Mouse (Mus musculus) MEL (cell line): Measurements from ENCODE around the gene Ucn3. TPM values are rescaled to one million over a fixed set of nuclear protein-coding genes. Genes with fewer than 3 reads are reported as not detected.

Experiments used
- DNase-seq: peaks from one replicate; pipeline ENCODE4 v3.0.0; 2011; ENCODE audit warnings: low read depth, low spot score
- H3K27ac ChIP-seq: 2 replicates; pipeline ENCODE4 v1.5.1; 2012; ENCODE audit warnings: low read depth, mild to moderate bottlenecking, control low read depth, low read length, moderate library complexity; ENCODE audit not compliant: control insufficient read depth
- H3K27me3 ChIP-seq, 2 experiments: fragments of 150-350 bp in 1 of 2; sonication (generic) in 1 of 2; 2 replicates each; pipeline ENCODE4 v1.6.1; 2012; ENCODE audit warnings: low read length in 2 of 2, mild to moderate bottlenecking in 2 of 2, improper control_type of control experiment in 1 of 2, moderate library complexity in 1 of 2; ENCODE audit not compliant: insufficient read depth in 2 of 2, control insufficient read depth in 1 of 2
- H3K36me3 ChIP-seq, 2 experiments: 2 replicates each; pipeline ENCODE4 v1.6.1; 2012 to 2014; ENCODE audit warnings: low read length in 2 of 2, improper control_type of control experiment in 1 of 2, inconsistent platforms in 1 of 2, mild to moderate bottlenecking in 1 of 2; ENCODE audit not compliant: insufficient read depth in 2 of 2, control insufficient read depth in 1 of 2
- H3K4me1 ChIP-seq, 2 experiments: fragments of 150-350 bp in 1 of 2; sonication (generic) in 1 of 2; 2 replicates each; pipeline ENCODE4 v1.6.1; 2012; ENCODE audit warnings: low read length in 2 of 2, improper control_type of control experiment in 1 of 2, mild to moderate bottlenecking in 1 of 2; ENCODE audit not compliant: insufficient read depth in 2 of 2, control insufficient read depth in 1 of 2
- H3K4me3 ChIP-seq, 2 experiments: fragments of 150-350 bp in 1 of 2; sonication (generic) in 1 of 2; 2 replicates each; pipeline ENCODE4 v1.5.1; 2012; ENCODE audit warnings: low read depth in 2 of 2, low read length in 2 of 2, mild to moderate bottlenecking in 2 of 2, moderate library complexity in 2 of 2, control low read depth in 1 of 2, improper control_type of control experiment in 1 of 2; ENCODE audit not compliant: control insufficient read depth in 1 of 2, insufficient read depth in 1 of 2
- H3K79me2 ChIP-seq: 2 replicates; pipeline ENCODE4 v1.6.1; 2012; ENCODE audit warnings: mild to moderate bottlenecking, low read length, moderate library complexity; ENCODE audit not compliant: control insufficient read depth, poor library complexity, insufficient read depth
- H3K9ac ChIP-seq: 2 replicates; pipeline ENCODE4 v1.6.1; 2012; ENCODE audit warnings: low read depth, mild to moderate bottlenecking, control low read depth, low read length, moderate library complexity; ENCODE audit not compliant: control insufficient read depth, poor library complexity, severe bottlenecking
- H3K9me3 ChIP-seq: fragments of 150-350 bp; sonication (generic); replicated peaks from 2 replicates; pipeline ENCODE4 v1.6.1; 2012; ENCODE audit warnings: mild to moderate bottlenecking, low read length, improper control_type of control experiment, moderate library complexity; ENCODE audit not compliant: insufficient read depth
- BHLHE40 ChIP-seq: IDR thresholded peaks from 2 replicates; pipeline ENCODE4 v1.6.1; 2012; ENCODE audit warnings: low read depth, mild to moderate bottlenecking, inconsistent platforms, low read length, improper control_type of control experiment, borderline replicate concordance
- CHD1 ChIP-seq: IDR thresholded peaks from 2 replicates; pipeline ENCODE4 v1.6.1; 2012; ENCODE audit warnings: low read depth, mild to moderate bottlenecking, inconsistent platforms, low read length, improper control_type of control experiment
- CHD2 ChIP-seq: IDR thresholded peaks from 2 replicates; pipeline ENCODE4 v1.6.1; 2011; ENCODE audit warnings: low read length, improper control_type of control experiment
- CTCF ChIP-seq, 3 experiments: IDR thresholded peaks in 2 of 3; conservative IDR thresholded peaks in 1 of 3; 2 replicates each; pipeline ENCODE4 v1.5.1; 2011 to 2012; ENCODE audit warnings: low read length in 3 of 3, low read depth in 2 of 3, mild to moderate bottlenecking in 2 of 3, improper control_type of control experiment in 1 of 3, inconsistent platforms in 1 of 3, mixed read lengths in 1 of 3, moderate library complexity in 1 of 3; ENCODE audit not compliant: control insufficient read depth in 1 of 3, insufficient read depth in 1 of 3, poor library complexity in 1 of 3, severe bottlenecking in 1 of 3
- ELF1 ChIP-seq: IDR thresholded peaks from 2 replicates; pipeline ENCODE4 v1.6.1; 2014; ENCODE audit warnings: low read depth, mild to moderate bottlenecking, inconsistent platforms, low read length, improper control_type of control experiment, moderate library complexity
- EP300 ChIP-seq, 2 experiments: IDR thresholded peaks; 2 replicates each; pipeline ENCODE4 v1.6.1; 2011; ENCODE audit warnings: improper control_type of control experiment in 2 of 2, low read length in 2 of 2, low read depth in 1 of 2, mild to moderate bottlenecking in 1 of 2
- GATA1 ChIP-seq: IDR thresholded peaks from 2 replicates; pipeline ENCODE4 v1.6.1; 2011; ENCODE audit warnings: low read depth, low read length, improper control_type of control experiment
- JUND ChIP-seq: IDR thresholded peaks from 2 replicates; pipeline ENCODE4 v1.6.1; 2011; ENCODE audit warnings: low read depth, mild to moderate bottlenecking, improper control_type of control experiment, low read length
- KAT2A ChIP-seq: conservative IDR thresholded peaks from 2 replicates; pipeline ENCODE4 v1.6.1; 2012; ENCODE audit warnings: low read depth, low read length, improper control_type of control experiment, inconsistent platforms
- MAFK ChIP-seq: IDR thresholded peaks from 2 replicates; pipeline ENCODE4 v1.6.1; 2011; ENCODE audit warnings: low read depth, mild to moderate bottlenecking, low read length, improper control_type of control experiment, borderline replicate concordance
- MAX ChIP-seq: IDR thresholded peaks from 2 replicates; pipeline ENCODE4 v1.6.1; 2011; ENCODE audit warnings: low read length, improper control_type of control experiment
- MAZ ChIP-seq: IDR thresholded peaks from 2 replicates; pipeline ENCODE4 v1.6.1; 2012; ENCODE audit warnings: low read depth, mild to moderate bottlenecking, inconsistent platforms, low read length, improper control_type of control experiment
- MEF2A ChIP-seq: IDR thresholded peaks from 2 replicates; pipeline ENCODE4 v1.6.1; 2014; ENCODE audit warnings: low read depth, mild to moderate bottlenecking, inconsistent platforms, low read length, improper control_type of control experiment; ENCODE audit not compliant: poor library complexity, insufficient replicate concordance, severe bottlenecking; ENCODE audit errors: extremely low read depth
- MXI1 ChIP-seq: IDR thresholded peaks from 2 replicates; pipeline ENCODE4 v1.6.1; 2011; ENCODE audit warnings: mild to moderate bottlenecking, low read depth, low read length, improper control_type of control experiment
- MYB ChIP-seq: IDR thresholded peaks from 2 replicates; pipeline ENCODE4 v1.6.1; 2011; ENCODE audit warnings: mild to moderate bottlenecking, low read depth, low read length, improper control_type of control experiment
- MYC ChIP-seq: IDR thresholded peaks from 2 replicates; pipeline ENCODE4 v1.6.1; 2011; ENCODE audit warnings: low read depth, mild to moderate bottlenecking, low read length, improper control_type of control experiment, moderate library complexity
- NELFE ChIP-seq: IDR thresholded peaks from 2 replicates; pipeline ENCODE4 v1.6.1; 2011; ENCODE audit warnings: low read depth, low read length, improper control_type of control experiment
- NRF1 ChIP-seq: IDR thresholded peaks from 2 replicates; pipeline ENCODE4 v1.6.1; 2014; ENCODE audit warnings: low read depth, mild to moderate bottlenecking, inconsistent platforms, low read length, improper control_type of control experiment, moderate library complexity; ENCODE audit not compliant: poor library complexity, insufficient read depth, severe bottlenecking
- POLR2AphosphoS2 ChIP-seq: IDR thresholded peaks from 2 replicates; pipeline ENCODE4 v1.6.1; 2011; ENCODE audit warnings: low read length, improper control_type of control experiment
- RAD21 ChIP-seq: IDR thresholded peaks from 2 replicates; pipeline ENCODE4 v1.6.1; 2011; ENCODE audit warnings: mild to moderate bottlenecking, low read depth, low read length, improper control_type of control experiment
- SIN3A ChIP-seq: IDR thresholded peaks from 2 replicates; pipeline ENCODE4 v1.6.1; 2012; ENCODE audit warnings: low read length, improper control_type of control experiment, inconsistent platforms
- SMC3 ChIP-seq: IDR thresholded peaks from 2 replicates; pipeline ENCODE4 v1.6.1; 2011; ENCODE audit warnings: low read depth, low read length, improper control_type of control experiment
- TAL1 ChIP-seq: IDR thresholded peaks from 2 replicates; pipeline ENCODE4 v1.6.1; 2012; ENCODE audit warnings: mild to moderate bottlenecking, inconsistent platforms, low read length, moderate library complexity, mixed read lengths
- TBP ChIP-seq: IDR thresholded peaks from 2 replicates; pipeline ENCODE4 v1.8.0; 2011; ENCODE audit warnings: low read depth, low read length, improper control_type of control experiment
- UBTF ChIP-seq: IDR thresholded peaks from 2 replicates; pipeline ENCODE4 v1.6.1; 2012; ENCODE audit warnings: low read depth, mild to moderate bottlenecking, inconsistent platforms, low read length, improper control_type of control experiment, moderate library complexity, borderline replicate concordance; ENCODE audit not compliant: insufficient read depth
- USF1 ChIP-seq: IDR thresholded peaks from 2 replicates; pipeline ENCODE4 v1.6.1; 2014; ENCODE audit warnings: low read depth, mild to moderate bottlenecking, inconsistent platforms, low read length, improper control_type of control experiment, moderate library complexity
- USF2 ChIP-seq, 2 experiments: IDR thresholded peaks; 2 replicates each; pipeline ENCODE4 v1.6.1; 2011 to 2012; ENCODE audit warnings: improper control_type of control experiment in 2 of 2, low read length in 2 of 2, borderline replicate concordance in 1 of 2, inconsistent platforms in 1 of 2, low read depth in 1 of 2, mild to moderate bottlenecking in 1 of 2; ENCODE audit not compliant: insufficient read depth in 1 of 2
- ZKSCAN1 ChIP-seq: IDR thresholded peaks from 2 replicates; pipeline ENCODE4 v1.6.1; 2012; ENCODE audit warnings: low read depth, mild to moderate bottlenecking, inconsistent platforms, low read length, improper control_type of control experiment, moderate library complexity
- ZMIZ1 ChIP-seq: IDR thresholded peaks from 2 replicates; pipeline ENCODE4 v1.6.1; 2012; ENCODE audit warnings: low read depth, mild to moderate bottlenecking, inconsistent platforms, low read length, improper control_type of control experiment, moderate library complexity
- ZNF384 ChIP-seq: IDR thresholded peaks from 2 replicates; pipeline ENCODE4 v1.6.1; 2012; ENCODE audit warnings: low read depth, mild to moderate bottlenecking, inconsistent platforms, low read length, improper control_type of control experiment
- polyA plus RNA-seq, 2 experiments: library from polyadenylated mRNA; stranded (reverse) in 1 of 2; unstranded in 1 of 2; fragments of >175 nt in 1 of 2; fragments of >200 nt in 1 of 2; gene quantifications; 2 replicates each; pipeline versions ENCODE4 v1.2.1 to v1.2.4; 2012; ENCODE audit warnings: low replicate concordance in 2 of 2, low read depth in 1 of 2; ENCODE audit not compliant: insufficient read length in 2 of 2, insufficient read depth in 1 of 2, missing spikeins in 1 of 2
- total RNA-seq: library from RNA; depleted of rRNA; stranded (reverse); fragments of 300-350 nt; gene quantifications from 2 replicates; pipeline ENCODE4 v1.2.3, GENCODE M21; 2012

The Ucn3 gene
- total and polyA plus RNA-seq, 3 experiments: not detected

- H3K79me2 ChIP-seq: peaks cover 2% of the 10 kb centered on the region; the same call in 1 of the 2 replicates
- no peaks in the 10 kb centered on the region for H3K27me3 ChIP-seq
- DNase-seq: no peak
- H3K9ac ChIP-seq: no peak overlapping the region
- peaks cover 3 to 15% of the 10 kb centered on the region in 2 experiments for H3K36me3 ChIP-seq
- H3K4me1 ChIP-seq: peaks cover 6 to 8% of the 10 kb centered on the region in 2 experiments
- no peak overlapping the region for H3K4me3 ChIP-seq
- H3K27ac ChIP-seq: no peak overlapping the region
- H3K9me3 ChIP-seq: no peaks in the 10 kb centered on the region
- no peak for TF ChIP-seq MAZ
- no peak for TF ChIP-seq GATA1
- TF ChIP-seq MAX: no peak
- TF ChIP-seq CHD1: no peak
- no peak for TF ChIP-seq MYB
- TF ChIP-seq JUND: no peak
- TF ChIP-seq USF2 (IDR thresholded peaks at IDR 0.05; ENCODE audit: borderline replicate concordance in 1 of 2, insufficient read depth in 1 of 2, low read depth in 1 of 2, low read length in 2 of 2): no peak
- no peak for TF ChIP-seq CTCF (IDR thresholded peaks at IDR 0.05 in 2 of 3, conservative IDR thresholded peaks at IDR 0.05 in 1 of 3; ENCODE audit: control insufficient read depth in 1 of 3, insufficient read depth in 1 of 3, low read depth in 2 of 3, low read length in 3 of 3, poor library complexity in 1 of 3, severe bottlenecking in 1 of 3)
- no peak for TF ChIP-seq ZKSCAN1
- TF ChIP-seq TAL1: no peak
- TF ChIP-seq USF1: no peak
- no peak for TF ChIP-seq MEF2A
- TF ChIP-seq ZMIZ1: no peak
- TF ChIP-seq MAFK: no peak
- TF ChIP-seq CHD2: no peak
- TF ChIP-seq MXI1: no peak
- no peak for TF ChIP-seq POLR2AphosphoS2
- no peak for TF ChIP-seq KAT2A
- TF ChIP-seq NRF1: no peak
- no peak for TF ChIP-seq NELFE
Measured at GRCm38 (mm10) chr13:3910356-3910755, 34.8 kb downstream of the Ucn3 start.

DNA sequence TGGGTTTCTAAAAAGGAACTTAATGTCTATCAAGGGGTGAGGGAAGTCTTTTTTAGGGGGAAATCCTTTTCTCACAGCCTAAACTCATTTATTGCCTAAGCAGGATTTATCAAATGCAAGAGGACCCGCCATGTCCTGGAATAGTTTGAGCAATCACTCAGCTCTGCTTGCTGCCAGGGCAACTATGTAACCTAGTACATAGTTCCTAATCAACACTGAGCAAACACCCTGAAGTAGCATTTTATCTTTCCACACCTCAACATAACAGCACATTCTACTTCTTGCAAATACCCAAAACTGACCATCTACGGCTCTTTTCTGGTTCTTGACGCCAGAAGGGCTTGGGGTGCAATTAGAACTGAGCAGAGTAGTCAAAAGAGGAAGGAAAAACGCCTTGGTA, 36.9 kb downstream of the Ucn3 start:
- Histone ChIP-seq H3K9ac (no peak overlapping the region), H3K79me2 (no peaks in the 10 kb centered on the region), H3K9me3 (no peaks in the 10 kb centered on the region), H3K4me3 (no peak overlapping the region), H3K4me1 (peaks cover 0 to under 1% of the 10 kb centered on the region in 2 experiments; a peak in 3 of 4 replicates), H3K27me3 (no peaks in the 10 kb centered on the region), H3K36me3 (peaks cover 2 to 3% of the 10 kb centered on the region in 2 experiments), H3K27ac (no peak overlapping the region)
- DNase-seq: no peak
- TF ChIP-seq MYC (no peak), NELFE (no peak), BHLHE40 (no peak), CHD1 (no peak), MAX (no peak), CTCF (IDR thresholded peaks at IDR 0.05 in 2 of 3, conservative IDR thresholded peaks at IDR 0.05 in 1 of 3; ENCODE audit: control insufficient read depth in 1 of 3, insufficient read depth in 1 of 3, low read depth in 2 of 3, low read length in 3 of 3, poor library complexity in 1 of 3, severe bottlenecking in 1 of 3) (no peak), UBTF (no peak), TBP (no peak), ZMIZ1 (no peak), USF1 (no peak), RAD21 (no peak), JUND (no peak), SMC3 (no peak), ZKSCAN1 (no peak), POLR2AphosphoS2 (no peak), EP300 (IDR thresholded peaks at IDR 0.05; ENCODE audit: low read depth in 1 of 2, low read length in 2 of 2) (no peak), ELF1 (no peak), GATA1 (no peak), SIN3A (no peak), ZNF384 (no peak)
